Mouse (Mus musculus): Measurements from ENCODE around the gene Ncs1.

GRCm38 (mm10) chr2:31304191-31304590 lies 58.6 kb downstream of the Ncs1 start:
- no peak for TF ChIP-seq CTCF (IDR thresholded peaks at IDR 0.05; ENCODE audit: control insufficient read depth, insufficient read depth, insufficient read length)
- no peak for TF ChIP-seq MYOD1 (IDR thresholded peaks at IDR 0.05; ENCODE audit: control insufficient read depth, insufficient read length, low read depth)
- no peak for TF ChIP-seq CEBPB (IDR thresholded peaks at IDR 0.05; ENCODE audit: low read depth)
- TF ChIP-seq MAX (IDR thresholded peaks at IDR 0.05) = no peak
- no peak for TF ChIP-seq USF1 (IDR thresholded peaks at IDR 0.05; ENCODE audit: low read depth)
- TF ChIP-seq MYOG (IDR thresholded peaks at IDR 0.05; ENCODE audit: control insufficient read depth, extremely low read depth, insufficient read length) = no peak
- no peak for TF ChIP-seq FOSL1 (IDR thresholded peaks at IDR 0.05; ENCODE audit: insufficient read depth, low read length, poor library complexity, severe bottlenecking)

Data from C2C12 (cell line).